Mouse (Mus musculus) R1 (cell line): ENCODE data around the gene Gm42715.
"Not testable (repeated sequence)": the region's sequence is repeated elsewhere in the genome, so short reads cannot be mapped to it uniquely, and the experiment has no call there.

Experiments used
- DNase-seq: peaks from one replicate; pipeline ENCODE4 v3.0.0-alpha.2; 2018; ENCODE audit warnings: low read depth, low spot score

Gene Gm42715

GRCm38 (mm10) chr7:127497382-127497781, 22.0 kb upstream of the Gm42715 start:
- no peak for DNase-seq

DNA sequence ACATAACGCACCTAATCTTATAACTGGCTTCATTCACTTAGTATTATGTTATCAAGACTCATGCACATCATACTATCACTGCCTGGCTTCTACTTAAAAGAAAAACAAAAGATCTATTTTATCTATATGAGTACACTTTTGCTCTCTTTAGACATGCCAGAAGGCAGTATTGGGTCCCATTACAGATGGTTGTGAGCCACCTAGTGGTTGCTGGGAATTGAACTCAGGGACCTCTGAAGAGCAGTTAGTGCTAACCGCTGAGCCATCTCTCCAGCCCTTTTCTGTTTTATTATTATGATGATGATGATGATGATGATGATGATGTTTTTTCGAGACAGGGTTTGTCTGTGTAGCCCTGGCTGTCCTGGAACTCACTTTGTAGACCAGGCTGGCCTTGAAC, 21.0 kb upstream of the Gm42715 start:
- peak; percentile 56 for DNase-seq

- DNase-seq, result no peak
Measured at GRCm38 (mm10) chr7:127508291-127508690, 11.1 kb upstream of the Gm42715 start.

DNA sequence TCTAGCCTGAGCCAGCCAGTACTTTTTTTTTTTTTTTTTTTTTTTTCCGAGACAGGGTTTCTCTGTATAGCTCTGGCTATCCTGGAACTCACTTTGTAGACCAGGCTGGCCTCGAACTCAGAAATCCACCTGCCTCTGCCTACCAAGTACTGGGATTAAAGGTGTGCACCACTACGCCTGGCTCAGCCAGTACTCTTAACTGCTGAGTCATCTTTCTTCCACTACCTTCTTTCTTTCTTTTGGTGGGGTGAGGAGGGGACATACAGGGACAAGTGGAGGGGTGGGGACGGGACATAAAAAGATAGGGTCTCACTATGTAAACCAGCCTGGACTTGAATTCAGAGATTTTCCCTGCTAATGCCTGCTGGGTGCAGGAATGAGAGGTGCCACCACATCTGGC, 9.6 kb upstream of the Gm42715 start:
- not testable (repeated sequence) for DNase-seq

DNA sequence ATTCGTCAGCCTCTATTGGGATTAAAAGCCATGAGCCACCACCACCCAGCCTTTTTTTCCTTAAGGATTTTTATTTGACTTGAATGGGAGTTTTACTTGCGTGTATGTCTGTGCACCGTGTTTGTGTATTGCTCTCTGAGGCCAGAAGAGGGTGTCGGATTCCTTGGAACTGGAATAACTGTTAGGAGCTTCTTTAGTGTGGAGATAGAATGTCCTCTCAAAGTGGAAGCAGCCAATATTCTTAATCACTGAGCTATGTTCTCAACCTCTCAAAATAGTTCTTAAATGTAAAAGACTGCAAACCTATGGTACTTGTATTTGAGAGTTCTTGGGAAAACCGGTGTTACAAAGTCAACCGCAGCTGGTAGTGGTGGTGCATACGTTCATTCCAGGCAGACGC, 8.1 kb upstream of the Gm42715 start:
- DNase-seq, result peak; percentile 78

GRCm38 (mm10) chr7:127511808-127512230, 7.6 kb upstream of the Gm42715 start, which contains the start of gene Srcap:
TSS of gene Srcap (plus strand) at chr7:127511983.
- DNase-seq, result peak; percentile 99

- peak; percentile 93 for DNase-seq
Measured at GRCm38 (mm10) chr7:127512231-127513015, 7.0 kb upstream of the Gm42715 start.

DNA sequence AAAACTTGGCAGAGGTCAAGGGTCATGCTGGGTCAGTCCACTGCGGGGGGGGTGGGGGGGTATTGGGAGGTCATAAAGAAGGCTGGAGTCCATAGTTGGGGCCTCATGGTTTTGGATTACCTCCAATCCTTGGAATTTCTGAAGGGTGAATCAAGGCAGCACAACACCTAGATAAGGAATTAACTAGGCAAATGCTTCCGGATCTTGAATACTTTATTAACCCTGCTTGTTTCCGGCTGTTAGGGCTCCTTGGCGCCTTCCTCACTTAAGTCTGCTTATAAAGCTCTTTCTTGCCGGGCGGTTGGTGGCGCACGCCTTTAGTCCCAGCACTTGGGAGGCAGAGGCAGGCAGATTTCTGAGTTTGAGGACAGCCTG, 6.4 kb upstream of the Gm42715 start:
- no peak for DNase-seq

DNA sequence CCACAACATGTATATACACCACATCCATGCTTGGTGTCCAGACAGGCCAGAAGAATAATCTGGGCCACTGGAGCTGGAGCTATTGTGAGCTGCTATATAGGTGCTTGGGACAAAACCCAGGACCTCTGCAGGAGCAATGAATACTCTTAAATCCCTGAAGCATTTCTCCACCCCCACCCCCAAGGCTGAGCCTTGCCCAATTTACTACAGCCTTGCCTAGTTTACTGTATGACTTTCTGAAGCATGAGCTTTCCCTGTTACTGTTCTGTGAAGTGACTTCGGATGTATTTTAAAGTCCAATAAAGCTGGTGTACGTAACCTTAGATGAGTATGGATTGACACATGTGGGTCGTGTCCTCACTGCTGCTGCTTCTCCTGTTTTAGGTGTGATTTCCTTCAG, 5.6 kb upstream of the Gm42715 start:
- DNase-seq, result peak; percentile 33

- DNase-seq, result no peak
Measured at GRCm38 (mm10) chr7:127515846-127516245, 3.5 kb upstream of the Gm42715 start.

DNA sequence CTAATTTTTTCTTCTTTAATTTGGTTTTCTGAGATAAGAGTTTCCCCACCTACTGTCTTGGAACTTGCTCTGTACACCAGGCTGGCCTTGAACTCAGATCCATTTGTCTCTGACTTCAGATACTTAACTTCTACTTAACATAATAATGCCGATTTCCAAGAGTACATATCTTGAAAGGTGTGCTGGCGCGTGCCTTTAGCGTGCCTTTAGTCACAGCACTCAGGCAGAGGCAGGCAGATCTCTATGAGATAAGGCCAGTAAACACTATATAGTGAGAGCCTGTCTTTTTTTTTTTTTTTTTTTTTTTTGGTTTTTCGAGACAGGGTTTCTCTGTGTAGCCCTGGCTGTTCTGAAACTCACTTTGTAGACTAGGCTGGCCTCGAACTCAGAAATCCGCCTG, 3.0 kb upstream of the Gm42715 start:
- DNase-seq, result peak; percentile 83

- no peak for DNase-seq
Measured at GRCm38 (mm10) chr7:127541671-127542070, 22.3 kb downstream of the Gm42715 start.

DNA sequence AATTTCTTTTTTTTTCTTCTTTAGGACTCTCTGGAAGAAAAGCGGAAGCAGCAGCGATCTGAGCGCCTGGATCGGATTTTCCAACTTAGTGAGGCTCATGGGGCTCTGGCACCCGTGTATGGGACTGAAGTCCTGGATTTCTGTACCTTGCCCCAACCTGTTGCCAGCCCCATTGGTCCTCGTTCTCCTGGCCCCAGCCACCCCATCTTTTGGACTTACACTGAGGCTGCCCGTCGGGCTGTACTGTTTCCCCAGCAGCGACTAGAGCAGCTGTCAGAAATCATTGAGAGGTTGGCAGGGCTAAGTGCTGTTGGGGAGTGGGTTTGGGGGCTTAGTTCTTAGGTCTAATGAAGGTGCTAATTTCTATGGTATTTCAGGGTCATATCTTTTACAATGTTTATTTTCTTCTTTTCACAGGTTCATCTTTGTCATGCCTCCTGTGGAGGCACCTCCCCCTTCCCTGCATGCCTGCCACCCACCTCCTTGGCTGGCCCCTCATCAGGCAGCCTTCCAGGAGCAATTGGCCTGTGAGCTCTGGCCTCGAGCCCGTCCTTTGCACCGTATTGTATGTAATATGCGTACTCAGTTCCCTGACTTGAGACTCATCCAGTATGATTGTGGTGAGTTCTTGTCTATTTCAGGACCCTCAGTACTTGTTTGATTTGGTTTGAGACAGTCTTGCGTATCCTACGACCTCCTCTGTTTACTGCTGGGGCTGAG, 29.9 kb downstream of the Gm42715 start:
- DNase-seq, result no peak

DNA sequence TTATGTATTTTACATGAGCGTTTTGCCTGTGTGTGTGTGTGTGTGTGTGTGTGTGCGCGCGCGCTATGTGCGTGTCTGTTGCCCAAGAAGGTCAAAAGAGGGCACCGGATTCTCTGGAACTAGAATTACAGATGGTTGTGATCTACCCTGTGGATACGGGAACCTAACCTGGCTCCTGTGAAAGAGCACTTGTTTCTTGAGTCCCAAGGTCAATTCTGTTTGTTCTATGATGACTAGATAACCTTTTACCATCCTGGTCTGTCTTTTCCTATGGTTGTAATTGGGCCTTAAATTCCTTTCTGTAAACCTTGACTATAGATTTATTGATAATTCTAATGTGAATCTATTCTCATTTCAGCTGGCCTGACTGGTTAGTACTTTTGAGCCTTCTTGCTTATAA, 32.2 kb downstream of the Gm42715 start:
- no peak for DNase-seq

- DNase-seq, result peak; percentile 45
Measured at GRCm38 (mm10) chr7:127560580-127560979, 41.2 kb downstream of the Gm42715 start.

DNA sequence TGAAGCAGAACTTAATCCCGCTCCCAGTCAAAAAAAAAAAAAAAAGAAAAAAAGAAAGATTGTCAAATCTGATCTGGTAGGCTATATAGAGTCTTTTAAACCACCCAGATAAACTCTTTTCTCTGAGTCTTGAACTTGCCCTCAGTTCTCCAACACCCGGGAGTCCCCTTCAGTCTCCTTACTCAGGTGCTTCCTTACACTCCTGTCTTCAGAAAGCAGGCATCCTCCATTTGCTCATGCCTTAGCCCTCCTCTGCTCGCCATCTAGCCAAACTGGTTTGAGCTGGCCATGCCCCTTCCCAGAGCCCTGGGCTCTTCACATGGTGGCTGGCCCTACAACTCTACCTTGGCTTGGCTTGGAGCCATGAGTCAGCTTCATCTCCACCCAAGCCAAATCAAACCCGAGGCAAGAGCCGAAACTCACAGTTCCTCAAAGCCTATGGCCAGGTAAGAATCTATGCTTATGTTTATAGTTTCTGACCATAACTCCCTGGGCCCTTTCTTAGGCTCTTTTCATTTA, 42.0 kb downstream of the Gm42715 start, which contains the start of gene Tmem265:
Gene Tmem265 (plus strand): TSS at position 51 of the 519 bp plus-strand sequence.
- DNase-seq, result no peak

- no peak for DNase-seq
Measured at GRCm38 (mm10) chr7:127564381-127565150, 45.2 kb downstream of the Gm42715 start.

- DNase-seq, result peak; percentile 100
Measured at GRCm38 (mm10) chr7:127572895-127573471, 53.6 kb downstream of the Gm42715 start, which contains the start of gene Phkg2. TSS of gene Phkg2 (plus strand) at chr7:127573340.

DNA sequence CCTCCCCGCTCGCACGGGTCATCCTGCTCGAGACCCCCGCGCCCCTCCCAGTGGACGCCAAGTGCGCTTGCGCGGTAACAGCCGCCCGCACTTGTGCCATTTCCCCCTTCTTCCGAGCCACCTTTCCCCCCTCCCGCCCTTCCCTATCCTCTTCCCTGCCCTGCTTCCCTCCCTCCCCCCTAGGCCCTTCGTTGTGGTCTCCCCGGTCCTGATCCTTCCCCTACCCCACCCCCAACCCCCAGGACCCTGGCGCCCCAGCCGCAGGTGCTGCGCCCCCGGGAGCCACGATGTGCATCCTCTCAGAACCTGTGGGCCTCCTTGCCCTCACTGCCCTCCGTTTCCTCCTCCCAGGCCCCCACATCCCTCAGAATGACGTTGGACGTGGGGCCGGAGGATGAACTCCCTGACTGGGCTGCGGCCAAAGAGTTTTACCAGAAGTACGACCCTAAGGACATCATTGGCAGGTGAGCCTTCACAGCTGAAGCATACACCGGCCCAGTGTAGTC, 54.2 kb downstream of the Gm42715 start:
- DNase-seq, result no peak

GRCm38 (mm10) chr7:127574115-127574514, 54.7 kb downstream of the Gm42715 start:
- DNase-seq, result no peak

DNA sequence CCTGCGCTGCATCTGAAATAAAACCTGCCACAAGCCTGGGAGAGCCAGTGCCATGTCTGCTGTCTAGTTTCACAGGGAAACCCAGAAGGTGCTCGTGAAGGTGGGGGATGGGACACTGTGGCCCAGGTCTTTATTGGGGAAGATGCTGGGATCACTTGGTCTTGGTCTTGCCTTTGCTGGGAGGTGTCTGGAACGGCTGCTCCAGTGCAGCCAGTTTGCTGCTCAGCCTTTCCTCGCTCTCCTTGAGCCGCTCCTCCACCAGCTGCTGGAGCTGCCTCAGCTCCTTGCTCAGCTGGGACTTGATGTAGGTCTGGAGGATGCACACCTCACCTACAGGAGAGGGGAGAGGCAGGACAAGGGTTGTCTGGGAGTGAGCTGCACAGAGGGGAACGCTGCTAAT, 63.9 kb downstream of the Gm42715 start:
- no peak for DNase-seq
